Mouse (Mus musculus) E14TG2a.4 (cell line): ENCODE results near the gene Plcb1.

ENCODE experiments used
- CTCF ChIP-seq: conservative IDR thresholded peaks from 2 replicates; pipeline ENCODE4 v1.5.1; 2014; ENCODE audit warnings: low read length
- NANOG ChIP-seq: IDR thresholded peaks from 2 replicates; pipeline ENCODE4 v1.6.1; 2014; ENCODE audit warnings: borderline replicate concordance, low read length, mixed read lengths
- POU5F1 ChIP-seq: IDR thresholded peaks from 2 replicates; pipeline ENCODE4 v1.6.1; 2014; ENCODE audit warnings: low read length, borderline replicate concordance

- TF ChIP-seq CTCF (no peak), NANOG (no peak), POU5F1 (no peak)
Measured at GRCm38 (mm10) chr2:134913542-134913941, 127.7 kb downstream of the Plcb1 start.
